Mouse (Mus musculus) layer of hippocampus, postnatal 36 days (tissue): Measurements from ENCODE around the gene Ap1g1. TPM values are rescaled to one million over a fixed set of nuclear protein-coding genes. Genes with fewer than 3 reads are reported as not detected.

ENCODE experiments used
- DNase-seq, 2 experiments: peaks; one replicate each; pipeline ENCODE4 v3.0.0; 2022
- total RNA-seq, 2 experiments: library from RNA; stranded (reverse); gene quantifications; 2 replicates each; pipeline ENCODE4 v1.2.3; 2021

Ap1g1 gene
- total RNA-seq, 2 experiments from 2014 or later, result 80.1 to 94.6 TPM

- DNase-seq, result no peak
Observed at GRCm38 (mm10) chr8:109790938-109791337, 12.6 kb downstream of the Ap1g1 start.

DNA sequence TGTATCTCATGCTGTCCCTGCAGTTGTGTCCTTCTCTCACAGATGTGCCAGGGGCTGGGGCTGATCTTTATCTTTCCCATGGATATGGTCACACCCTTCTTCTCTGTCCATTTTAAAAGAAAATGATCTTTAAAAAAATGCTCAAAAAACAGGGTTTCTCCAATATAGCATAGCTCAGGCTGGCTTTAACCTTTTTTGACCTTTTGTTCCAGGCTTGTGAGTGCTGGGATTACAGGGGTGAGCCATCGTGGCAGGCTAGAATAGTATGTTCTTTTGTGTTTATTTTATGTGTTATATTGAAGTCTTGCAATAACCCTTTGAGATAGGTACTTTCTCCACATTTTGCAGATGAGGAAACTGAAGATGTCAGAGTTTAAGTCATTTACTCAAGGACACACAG is 16.8 kb downstream of the Ap1g1 start:
- DNase-seq, result no peak

- DNase-seq, result no peak
Observed at GRCm38 (mm10) chr8:109798721-109799120, 20.4 kb downstream of the Ap1g1 start.

GRCm38 (mm10) chr8:109799245-109799644 is 20.9 kb downstream of the Ap1g1 start:
- DNase-seq, result no peak

GRCm38 (mm10) chr8:109800325-109800724 is 22.0 kb downstream of the Ap1g1 start:
- DNase-seq, result no peak

- no peak for DNase-seq
Observed at GRCm38 (mm10) chr8:109803211-109803610, 24.9 kb downstream of the Ap1g1 start.

DNA sequence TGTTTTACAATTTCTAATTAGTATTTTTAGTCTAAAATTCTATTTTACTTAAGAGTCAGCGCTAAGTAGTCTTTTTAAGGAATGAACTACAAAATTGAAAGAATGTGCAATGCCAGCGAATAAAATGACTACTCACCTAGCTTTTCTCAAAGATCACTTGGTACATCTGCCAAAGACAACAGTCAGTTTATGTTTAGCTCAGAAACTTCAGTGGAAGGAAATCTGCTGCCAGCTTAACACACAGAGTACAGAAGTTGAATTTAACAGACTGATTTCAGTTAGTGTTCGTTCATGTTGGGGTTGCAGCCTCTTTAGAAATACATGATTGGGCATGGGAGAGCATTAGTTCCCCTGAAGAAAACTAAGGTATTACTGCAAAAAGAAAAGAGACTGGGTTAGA is 25.4 kb downstream of the Ap1g1 start:
- DNase-seq, result no peak

- no peak for DNase-seq
Observed at GRCm38 (mm10) chr8:109806522-109806921, 28.2 kb downstream of the Ap1g1 start.

DNA sequence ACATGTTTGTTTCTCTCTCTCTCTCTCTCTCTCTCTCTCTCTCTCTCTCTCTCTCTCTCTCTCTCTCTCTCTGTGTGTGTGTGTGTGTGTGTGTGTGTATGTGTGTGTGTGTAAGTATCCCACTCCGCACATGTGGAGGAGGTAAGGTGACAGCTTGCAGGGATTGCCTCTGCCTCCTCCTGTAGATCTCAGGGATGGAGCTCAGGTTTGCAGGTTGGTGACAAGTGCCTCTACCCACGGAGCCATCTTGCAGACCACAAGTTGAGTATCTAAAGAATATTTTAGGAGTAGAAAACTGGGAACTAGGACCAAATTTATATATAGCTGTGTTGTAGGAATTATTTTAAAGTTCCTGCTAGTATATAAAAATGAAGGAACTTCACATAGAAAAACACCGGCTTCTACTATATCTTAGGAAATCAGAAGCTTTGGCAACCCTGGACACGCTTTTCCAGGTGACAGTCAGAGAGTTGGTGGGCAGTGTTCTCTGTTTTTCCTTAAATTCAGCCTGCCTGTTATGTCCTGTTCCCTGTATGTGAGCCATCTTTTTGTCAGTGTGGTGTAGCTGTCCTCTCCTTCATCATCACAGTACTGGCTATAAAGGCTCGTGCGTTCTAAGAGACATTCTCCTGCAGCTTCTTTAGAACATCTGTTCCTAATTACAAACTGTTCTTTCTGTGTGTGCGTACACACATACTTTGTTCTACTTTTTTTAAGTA is 29.2 kb downstream of the Ap1g1 start:
- no peak for DNase-seq

DNA sequence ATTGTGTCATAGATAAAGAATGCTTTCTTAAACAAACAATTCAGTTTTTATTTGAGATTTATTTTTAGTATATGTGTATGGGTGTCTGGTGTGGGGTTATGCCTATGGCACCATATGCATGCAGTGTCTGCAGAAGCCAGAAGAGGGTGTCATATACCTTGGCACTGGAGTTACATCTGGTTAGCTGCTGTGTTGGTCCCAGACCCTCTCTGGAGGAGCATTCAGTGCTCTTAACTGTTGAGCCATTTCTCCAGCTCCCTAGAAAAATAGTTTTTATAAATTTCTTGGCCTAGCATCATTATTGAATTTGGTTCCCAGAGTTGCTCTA is 29.7 kb downstream of the Ap1g1 start:
- no peak for DNase-seq

- DNase-seq, result peak in 1 of 2 experiments; percentile 18
Observed at GRCm38 (mm10) chr8:109810434-109810833, 32.1 kb downstream of the Ap1g1 start.

DNA sequence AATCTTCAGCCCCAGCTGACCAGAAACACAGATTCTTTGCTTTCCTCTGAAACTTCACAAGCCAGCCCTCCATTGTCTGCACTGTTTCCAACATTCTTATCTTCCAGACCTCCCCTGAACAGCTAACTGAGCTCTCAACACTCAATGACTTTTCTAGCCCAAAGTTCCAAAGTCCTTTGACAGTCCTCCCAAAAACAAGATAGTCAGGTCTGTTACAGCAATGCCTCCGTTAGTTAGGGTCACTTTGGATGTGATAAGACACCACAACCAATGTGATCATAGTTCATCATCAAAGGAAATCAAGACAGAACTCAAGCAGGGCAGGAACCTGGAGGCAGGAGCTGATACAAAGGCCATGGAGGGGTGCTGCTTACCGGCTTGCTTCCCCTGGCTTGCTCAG is 36.9 kb downstream of the Ap1g1 start:
- DNase-seq, result no peak

GRCm38 (mm10) chr8:109817933-109818332 is 39.6 kb downstream of the Ap1g1 start:
- DNase-seq, result no peak

DNA sequence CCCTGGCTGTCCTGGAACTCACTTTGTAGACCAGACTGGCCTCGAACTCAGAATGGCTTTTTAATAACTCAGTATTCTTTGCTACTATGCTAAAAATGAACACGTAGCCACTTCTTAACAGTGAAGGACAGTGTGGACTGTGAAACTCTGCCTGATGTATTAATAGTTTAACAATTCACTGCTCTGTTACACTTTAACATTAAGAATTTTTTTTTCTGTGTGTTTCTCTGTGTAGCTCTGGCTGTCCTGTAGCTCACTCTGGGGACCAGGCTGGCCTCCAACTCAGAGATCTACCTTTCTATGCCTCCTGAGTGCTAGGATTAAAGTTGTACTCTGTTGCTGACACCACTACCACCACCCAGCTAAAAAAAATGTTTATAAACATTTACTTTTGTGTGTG is 45.2 kb downstream of the Ap1g1 start:
- DNase-seq, result no peak

GRCm38 (mm10) chr8:109839822-109840221 is 61.5 kb downstream of the Ap1g1 start:
- DNase-seq, result no peak

DNA sequence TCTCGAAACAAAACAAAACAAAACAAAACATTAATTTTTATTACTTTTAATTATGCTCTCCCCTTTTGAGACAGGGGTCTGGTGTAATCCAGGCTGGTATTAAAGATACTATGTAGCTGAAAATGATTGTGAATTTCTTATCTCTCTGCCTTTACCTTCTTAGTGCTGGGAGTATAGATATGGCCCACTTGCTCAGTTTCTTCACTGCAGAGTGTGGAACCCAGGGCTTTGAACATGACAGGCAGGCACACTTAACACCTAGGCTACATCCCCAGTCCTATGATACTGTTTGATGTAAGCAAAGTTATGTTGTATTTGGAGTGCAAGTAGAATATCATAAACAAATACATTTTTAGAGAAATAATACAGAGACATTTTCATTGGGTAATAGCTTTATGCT is 64.1 kb downstream of the Ap1g1 start:
- DNase-seq, result no peak

DNA sequence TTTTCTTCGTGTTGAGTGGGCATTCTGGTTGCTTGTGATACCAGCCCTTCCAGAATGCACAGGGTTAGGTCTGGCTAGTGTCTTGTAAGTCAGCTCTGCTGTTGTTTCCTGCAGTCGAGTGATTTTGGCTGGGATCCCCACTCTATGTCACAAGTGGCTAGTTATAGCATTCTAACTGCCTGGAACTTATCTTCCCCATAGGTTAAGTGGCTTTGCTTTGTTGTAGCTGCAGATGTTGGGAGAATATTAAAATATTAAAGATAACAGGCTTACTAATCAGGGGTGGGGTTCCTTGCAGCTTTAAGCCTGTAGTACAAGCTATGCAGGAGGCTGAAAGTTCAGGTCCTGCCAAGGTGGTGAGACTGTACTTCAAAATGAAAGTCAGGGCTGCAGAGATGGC is 69.5 kb downstream of the Ap1g1 start:
- no peak for DNase-seq

GRCm38 (mm10) chr8:109848981-109849380 is 70.6 kb downstream of the Ap1g1 start:
- DNase-seq, result no peak

DNA sequence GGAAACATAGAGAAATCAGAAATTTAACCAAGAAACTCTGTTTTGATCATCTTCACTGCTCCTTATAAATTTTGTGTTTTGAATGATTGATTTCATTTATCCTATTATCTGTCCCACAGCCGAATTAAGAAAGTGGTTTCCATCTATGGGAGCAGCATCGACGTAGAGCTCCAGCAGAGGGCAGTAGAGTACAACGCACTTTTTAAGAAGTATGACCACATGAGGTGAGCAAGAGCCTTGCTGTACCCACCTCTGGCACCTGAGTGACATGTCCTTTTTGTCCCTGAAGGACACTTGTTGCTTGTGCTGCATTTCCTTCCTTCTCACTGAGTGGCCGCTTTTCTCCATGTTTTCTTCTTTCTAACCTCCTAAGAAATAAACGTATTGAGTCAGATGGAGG is 75.1 kb downstream of the Ap1g1 start:
- DNase-seq, result peak; percentile 25 to 38

DNA sequence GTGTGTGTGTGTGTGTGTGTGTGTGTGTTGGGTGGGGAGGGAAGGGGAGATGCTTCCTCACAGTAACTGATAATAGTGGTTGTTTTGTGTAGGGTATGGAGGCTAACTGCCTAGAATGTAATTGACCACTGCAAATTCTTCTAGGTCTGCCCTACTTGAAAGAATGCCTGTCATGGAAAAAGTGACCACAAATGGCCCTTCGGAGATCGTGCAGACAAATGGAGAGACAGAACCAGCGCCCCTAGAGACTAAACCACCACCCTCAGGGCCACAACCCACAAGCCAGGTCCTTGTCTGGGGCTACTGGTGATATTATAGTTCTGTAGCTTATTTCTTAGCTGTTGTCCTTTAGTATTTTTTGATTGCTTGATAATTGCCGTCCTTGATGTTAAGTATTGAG is 76.2 kb downstream of the Ap1g1 start:
- no peak for DNase-seq

- no peak for DNase-seq
Observed at GRCm38 (mm10) chr8:109855451-109855850, 77.1 kb downstream of the Ap1g1 start.

GRCm38 (mm10) chr8:109863398-109863797 is 85.0 kb downstream of the Ap1g1 start:
- DNase-seq, result no peak

DNA sequence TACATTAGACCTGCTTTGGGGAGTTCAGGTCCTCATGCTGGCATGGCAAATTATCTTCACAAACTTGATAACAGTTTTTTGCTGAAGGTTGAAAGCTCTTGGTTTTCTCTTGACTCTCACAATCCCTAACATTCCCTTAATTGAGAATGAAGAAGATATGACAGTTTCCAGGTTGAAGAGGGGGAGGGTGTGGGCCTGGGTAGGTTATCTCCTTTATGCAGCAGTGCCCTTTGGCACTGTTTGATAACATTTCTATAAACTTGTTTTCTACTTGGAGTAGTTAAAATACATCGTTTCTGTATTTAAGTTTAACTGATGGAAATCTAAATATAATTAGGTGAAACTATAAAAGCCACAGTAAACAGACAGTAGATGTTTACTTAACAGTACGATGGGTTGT is 86.4 kb downstream of the Ap1g1 start:
- no peak for DNase-seq

GRCm38 (mm10) chr8:109865536-109865935 is 87.2 kb downstream of the Ap1g1 start:
- peak in 1 of 2 experiments; percentile 18 for DNase-seq

DNA sequence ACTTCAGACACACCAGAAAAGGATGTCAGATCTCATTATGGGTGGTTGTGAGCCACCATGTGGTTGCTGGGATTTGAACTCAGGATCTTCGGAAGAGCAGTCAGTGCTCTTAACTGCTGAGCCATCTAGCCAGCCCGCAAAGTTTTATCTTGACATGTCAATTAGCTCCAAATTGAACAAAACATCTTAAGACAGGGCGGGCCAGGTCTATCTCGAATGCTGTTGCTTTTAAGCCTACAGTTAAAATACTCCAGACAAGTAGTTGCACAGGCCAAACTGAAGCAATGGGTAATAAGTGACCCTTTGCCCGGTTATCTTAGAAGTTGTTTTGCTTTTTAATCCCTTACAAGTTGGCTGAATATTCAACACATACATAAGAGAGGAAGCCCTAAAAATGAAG is 88.3 kb downstream of the Ap1g1 start:
- no peak for DNase-seq
